Mouse (Mus musculus): ENCODE measurements around the gene BC016579. TPM values are rescaled to one million over a fixed set of nuclear protein-coding genes. Genes with fewer than 3 reads are reported as not detected.
A peak's percentile ranks its signal among the peaks of the same experiment; 100 is the strongest.

BC016579 gene
- polyA plus RNA-seq, 1 experiment from 2014 or later, result 0.15 TPM

GRCm38 (mm10) chr16:45632420-45632819, 21.4 kb downstream of the BC016579 start:
- Histone ChIP-seq H3K4me1 (no peaks in the 10 kb centered on the region), H3K4me3 (no peak overlapping the region), H3K9me3 (no peaks in the 10 kb centered on the region), H3K27ac (no peak overlapping the region), H3K36me3 (replicated peaks) (no peaks in the 10 kb centered on the region), H3K27me3 (ENCODE audit: poor library complexity, severe bottlenecking) (no peaks in the 10 kb centered on the region)
- 91% methylated on average over 4 of the region's 4 CpGs for WGBS
- DNase-seq (ENCODE audit: extremely low spot score, low spot score), result no peak

- Histone ChIP-seq H3K9me3 (no peaks in the 10 kb centered on the region), H3K4me1 (no peaks in the 10 kb centered on the region), H3K27me3 (ENCODE audit: poor library complexity, severe bottlenecking) (no peaks in the 10 kb centered on the region), H3K4me3 (no peak overlapping the region), H3K36me3 (replicated peaks) (no peaks in the 10 kb centered on the region), H3K27ac (no peak overlapping the region)
- peak; percentile 63 for DNase-seq (ENCODE audit: extremely low spot score, low spot score)
- 56% methylated on average over 5 of the region's 5 CpGs for WGBS
Measured at GRCm38 (mm10) chr16:45630347-45630960, 23.4 kb downstream of the BC016579 start.

GRCm38 (mm10) chr16:45629497-45630105, 24.3 kb downstream of the BC016579 start:
- Histone ChIP-seq H3K4me3 (no peak overlapping the region), H3K36me3 (replicated peaks) (no peaks in the 10 kb centered on the region), H3K4me1 (no peaks in the 10 kb centered on the region), H3K27ac (no peak overlapping the region), H3K9me3 (no peaks in the 10 kb centered on the region), H3K27me3 (ENCODE audit: poor library complexity, severe bottlenecking) (no peaks in the 10 kb centered on the region)
- no peak for DNase-seq (ENCODE audit: extremely low spot score, low spot score)
- 88% methylated on average over 8 of the region's 8 CpGs for WGBS

- no peak overlapping the region for H3K4me3 ChIP-seq
- no peaks in the 10 kb centered on the region for H3K9me3 ChIP-seq
- WGBS, result 86% methylated on average over 2 of the region's 2 CpGs
- H3K36me3 ChIP-seq (replicated peaks), result no peaks in the 10 kb centered on the region
- no peak for DNase-seq (ENCODE audit: extremely low spot score, low spot score)
- no peaks in the 10 kb centered on the region for H3K4me1 ChIP-seq
- no peaks in the 10 kb centered on the region for H3K27me3 ChIP-seq (ENCODE audit: poor library complexity, severe bottlenecking)
- no peak overlapping the region for H3K27ac ChIP-seq
Measured at GRCm38 (mm10) chr16:45625342-45625741, 28.5 kb downstream of the BC016579 start.

GRCm38 (mm10) chr16:45624791-45625190, 29.1 kb downstream of the BC016579 start:
- Histone ChIP-seq H3K27me3 (ENCODE audit: poor library complexity, severe bottlenecking) (no peaks in the 10 kb centered on the region), H3K36me3 (replicated peaks) (no peaks in the 10 kb centered on the region), H3K4me1 (no peaks in the 10 kb centered on the region), H3K4me3 (no peak overlapping the region), H3K27ac (no peak overlapping the region), H3K9me3 (no peaks in the 10 kb centered on the region)
- no peak for DNase-seq (ENCODE audit: extremely low spot score, low spot score)
- WGBS, result 83% methylated on average over 2 of the region's 2 CpGs

- Histone ChIP-seq H3K4me3 (no peak overlapping the region), H3K27me3 (ENCODE audit: poor library complexity, severe bottlenecking) (no peaks in the 10 kb centered on the region), H3K4me1 (no peaks in the 10 kb centered on the region), H3K36me3 (replicated peaks) (no peaks in the 10 kb centered on the region), H3K27ac (no peak overlapping the region), H3K9me3 (no peaks in the 10 kb centered on the region)
- DNase-seq (ENCODE audit: extremely low spot score, low spot score), result no peak
- WGBS, result 93% methylated on average over 4 of the region's 4 CpGs
Measured at GRCm38 (mm10) chr16:45623230-45623629, 30.6 kb downstream of the BC016579 start.

GRCm38 (mm10) chr16:45619751-45620375, 34.0 kb downstream of the BC016579 start:
- Histone ChIP-seq H3K4me3 (no peak overlapping the region), H3K36me3 (replicated peaks) (no peaks in the 10 kb centered on the region), H3K27ac (no peak overlapping the region), H3K27me3 (ENCODE audit: poor library complexity, severe bottlenecking) (no peaks in the 10 kb centered on the region), H3K9me3 (no peaks in the 10 kb centered on the region), H3K4me1 (no peaks in the 10 kb centered on the region)
- 89% methylated on average over 8 of the region's 8 CpGs for WGBS
- no peak for DNase-seq (ENCODE audit: extremely low spot score, low spot score)

- H3K36me3 ChIP-seq (replicated peaks), result no peaks in the 10 kb centered on the region
- H3K4me1 ChIP-seq, result peaks cover 7% of the 10 kb centered on the region; the same call in 1 of the 2 replicates
- H3K4me3 ChIP-seq, result no peak overlapping the region
- no peaks in the 10 kb centered on the region for H3K27me3 ChIP-seq (ENCODE audit: poor library complexity, severe bottlenecking)
- no peak overlapping the region for H3K27ac ChIP-seq
- no peak for DNase-seq (ENCODE audit: extremely low spot score, low spot score)
- no peaks in the 10 kb centered on the region for H3K9me3 ChIP-seq
- WGBS, result 86% methylated on average over 1 of the region's 1 CpGs
Measured at GRCm38 (mm10) chr16:45615944-45616343, 37.9 kb downstream of the BC016579 start.

- WGBS, result 71% methylated on average over 2 of the region's 2 CpGs
- Histone ChIP-seq H3K27ac (no peak overlapping the region), H3K36me3 (replicated peaks) (no peaks in the 10 kb centered on the region), H3K27me3 (ENCODE audit: poor library complexity, severe bottlenecking) (no peaks in the 10 kb centered on the region), H3K4me3 (no peak overlapping the region), H3K9me3 (no peaks in the 10 kb centered on the region), H3K4me1 (peaks cover 7% of the 10 kb centered on the region; the same call in 1 of the 2 replicates)
- no peak for DNase-seq (ENCODE audit: extremely low spot score, low spot score)
Measured at GRCm38 (mm10) chr16:45613247-45613646, 40.6 kb downstream of the BC016579 start.

GRCm38 (mm10) chr16:45610267-45610666, 43.6 kb downstream of the BC016579 start, which contains the start of gene Gcsam:
Gene Gcsam, plus strand, starts transcription at chr16:45610380.
- Histone ChIP-seq H3K4me3 (no peak within 1 kb of the TSS), H3K36me3 (replicated peaks) (no peaks in the 10 kb centered on the region), H3K27me3 (ENCODE audit: poor library complexity, severe bottlenecking) (no peaks in the 10 kb centered on the region), H3K27ac (no peak within 1 kb of the TSS), H3K9me3 (no peaks in the 10 kb centered on the region), H3K4me1 (peaks cover 7% of the 10 kb centered on the region; the same call in 1 of the 2 replicates)
- no peak for DNase-seq (ENCODE audit: extremely low spot score, low spot score)
- WGBS, result 87% methylated on average over 4 of the region's 4 CpGs

- Histone ChIP-seq H3K36me3 (replicated peaks) (no peaks in the 10 kb centered on the region), H3K4me1 (peaks cover 7% of the 10 kb centered on the region; the same call in 1 of the 2 replicates), H3K27ac (no peak overlapping the region), H3K9me3 (no peaks in the 10 kb centered on the region), H3K27me3 (ENCODE audit: poor library complexity, severe bottlenecking) (no peaks in the 10 kb centered on the region), H3K4me3 (no peak overlapping the region)
- 86% methylated on average over 3 of the region's 3 CpGs for WGBS
- no peak for DNase-seq (ENCODE audit: extremely low spot score, low spot score)
Measured at GRCm38 (mm10) chr16:45609300-45609699, 44.6 kb downstream of the BC016579 start.

- H3K36me3 ChIP-seq (replicated peaks), result no peaks in the 10 kb centered on the region
- no peaks in the 10 kb centered on the region for H3K27me3 ChIP-seq (ENCODE audit: poor library complexity, severe bottlenecking)
- peaks cover 7% of the 10 kb centered on the region; the same call in 1 of the 2 replicates for H3K4me1 ChIP-seq
- no peak overlapping the region for H3K4me3 ChIP-seq
- DNase-seq (ENCODE audit: extremely low spot score, low spot score), result no peak
- WGBS, result 68% methylated on average over 4 of the region's 4 CpGs
- no peaks in the 10 kb centered on the region for H3K9me3 ChIP-seq
- H3K27ac ChIP-seq, result no peak overlapping the region
Measured at GRCm38 (mm10) chr16:45608481-45608954, 45.4 kb downstream of the BC016579 start.

GRCm38 (mm10) chr16:45595494-45595893, 58.4 kb downstream of the BC016579 start:
- Histone ChIP-seq H3K4me1 (peaks cover 2% of the 10 kb centered on the region; the same call in 1 of the 2 replicates), H3K4me3 (no peak overlapping the region), H3K27ac (no peak overlapping the region), H3K9me3 (no peaks in the 10 kb centered on the region), H3K36me3 (replicated peaks) (no peaks in the 10 kb centered on the region), H3K27me3 (ENCODE audit: poor library complexity, severe bottlenecking) (no peaks in the 10 kb centered on the region)
- DNase-seq (ENCODE audit: extremely low spot score, low spot score), result no peak
